Mouse (Mus musculus): ENCODE results near the gene Os9. TPM values are rescaled to one million over a fixed set of nuclear protein-coding genes. Genes with fewer than 3 reads are reported as not detected.

Gene Os9
- polyA plus RNA-seq, 1 experiment = 104 TPM

DNA sequence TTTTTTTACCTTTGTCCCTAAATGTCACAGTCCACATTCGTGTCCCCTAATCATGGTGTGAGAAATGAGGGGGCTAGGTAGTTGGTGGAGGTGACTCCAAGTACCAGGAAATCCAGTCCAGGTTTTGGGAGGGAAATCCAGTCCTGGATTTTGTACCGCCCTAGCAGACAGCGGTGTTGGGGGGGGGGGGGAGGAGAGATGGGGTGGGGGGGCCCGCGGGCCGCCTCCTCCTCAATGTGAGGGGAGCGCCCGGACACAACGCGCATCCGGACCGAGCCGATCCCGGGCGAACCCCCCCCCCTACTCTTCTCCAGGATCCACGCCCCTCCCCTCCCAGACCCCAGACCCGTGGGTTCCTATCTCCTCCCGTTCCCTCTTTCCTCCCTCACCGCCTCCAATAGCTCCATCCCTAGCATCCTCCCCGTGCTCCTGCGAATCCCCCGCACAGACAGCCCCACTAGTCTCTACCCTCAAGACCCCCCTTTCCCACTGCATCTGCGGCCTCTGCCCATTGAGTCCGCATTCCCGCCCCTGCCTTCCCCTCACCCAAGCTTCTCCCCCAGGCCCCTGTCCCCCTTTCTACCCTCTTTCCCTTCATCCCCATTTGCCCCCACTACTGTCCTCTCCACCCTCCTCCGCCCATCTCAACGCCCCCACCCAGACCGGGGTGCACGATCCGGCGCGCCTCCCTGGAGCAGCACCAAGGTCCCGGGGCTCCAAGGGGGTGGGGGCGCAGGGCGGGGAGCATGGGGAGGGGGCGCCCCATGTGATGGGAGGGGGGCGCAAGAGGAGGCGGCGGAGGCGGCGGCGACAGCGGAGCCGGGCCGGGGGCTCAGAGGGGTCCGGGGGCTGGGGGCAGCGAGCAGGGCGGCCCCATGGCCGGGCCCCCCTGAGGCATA, 42.0 kb downstream of the Os9 start:
- TF ChIP-seq GATA1 (IDR thresholded peaks at IDR 0.05; ENCODE audit: low read length) = no peak

DNA sequence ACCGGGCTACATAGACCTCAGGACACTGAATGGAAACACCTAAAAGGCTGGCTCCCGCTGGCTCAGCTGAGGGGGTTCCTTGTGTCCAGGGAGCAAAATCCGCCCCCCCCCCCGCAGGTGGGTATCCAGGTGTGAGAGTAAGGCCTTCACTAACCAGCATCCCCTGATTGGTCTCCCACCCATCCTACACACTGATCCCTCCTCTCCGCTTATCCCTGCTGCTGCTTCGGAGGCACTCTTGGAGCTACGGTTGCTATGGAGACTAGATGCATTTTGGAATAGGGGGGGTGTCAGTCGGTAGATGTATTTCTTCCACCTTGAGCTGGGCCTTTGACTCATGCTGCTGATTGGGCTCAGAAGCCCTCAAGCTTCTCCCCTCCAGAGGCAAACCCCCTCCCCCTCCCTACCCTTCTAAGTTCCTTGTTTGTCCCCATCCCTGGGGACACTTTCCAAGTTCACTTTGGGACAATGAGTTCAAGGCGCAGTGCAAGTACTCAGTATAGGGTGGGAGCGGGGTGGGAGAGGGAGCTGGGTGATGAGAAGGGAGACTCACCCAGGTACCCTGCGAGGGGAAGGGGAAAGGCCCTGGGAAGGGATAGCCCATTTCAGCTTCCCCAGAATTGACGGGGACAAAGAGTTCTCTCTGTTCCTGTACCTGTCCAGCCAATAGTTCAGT, 42.8 kb downstream of the Os9 start:
- TF ChIP-seq GATA1 (IDR thresholded peaks at IDR 0.05; ENCODE audit: low read length) = no peak

DNA sequence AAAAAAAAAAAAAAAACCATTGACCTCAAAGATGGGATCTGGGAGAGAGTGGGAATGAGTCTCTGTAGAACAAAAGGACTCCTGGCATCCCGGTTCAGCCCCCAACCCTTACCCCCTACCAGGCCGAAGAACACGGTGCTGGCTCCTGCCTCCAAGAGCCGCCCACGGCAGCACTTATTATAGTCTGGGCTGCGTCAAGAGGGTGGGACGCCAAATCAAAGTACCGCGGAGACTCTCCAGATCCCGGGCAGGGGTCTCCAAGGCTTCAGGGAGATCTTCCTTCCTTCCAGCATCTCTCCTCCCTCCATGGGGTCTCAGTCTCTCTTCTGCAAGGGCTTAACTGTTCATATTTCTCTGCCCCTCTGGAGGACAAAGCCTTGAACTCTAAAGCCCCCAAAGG, 43.4 kb downstream of the Os9 start:
- TF ChIP-seq GATA1 (IDR thresholded peaks at IDR 0.05; ENCODE audit: low read length) = no peak

DNA sequence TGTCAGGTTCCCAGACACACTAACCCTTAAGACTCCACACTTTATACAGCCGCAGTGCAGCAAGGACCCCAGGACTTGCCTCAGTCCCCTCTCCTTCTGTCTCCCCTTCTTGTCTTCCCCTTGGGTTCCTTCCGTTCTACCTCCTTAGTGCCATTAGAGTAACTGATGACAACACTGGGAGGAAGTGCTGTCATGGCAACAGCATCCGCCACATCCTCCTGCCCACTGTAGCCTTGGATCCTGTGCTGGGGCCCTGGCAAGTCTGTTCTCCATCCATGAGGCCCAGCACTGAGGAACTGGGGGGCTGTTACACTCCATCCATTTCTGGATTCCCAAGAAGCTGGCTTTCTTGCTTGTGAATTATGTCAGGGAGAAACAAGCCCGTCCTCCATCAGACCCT, 44.8 kb downstream of the Os9 start:
- TF ChIP-seq GATA1 (IDR thresholded peaks at IDR 0.05; ENCODE audit: low read length) = no peak

DNA sequence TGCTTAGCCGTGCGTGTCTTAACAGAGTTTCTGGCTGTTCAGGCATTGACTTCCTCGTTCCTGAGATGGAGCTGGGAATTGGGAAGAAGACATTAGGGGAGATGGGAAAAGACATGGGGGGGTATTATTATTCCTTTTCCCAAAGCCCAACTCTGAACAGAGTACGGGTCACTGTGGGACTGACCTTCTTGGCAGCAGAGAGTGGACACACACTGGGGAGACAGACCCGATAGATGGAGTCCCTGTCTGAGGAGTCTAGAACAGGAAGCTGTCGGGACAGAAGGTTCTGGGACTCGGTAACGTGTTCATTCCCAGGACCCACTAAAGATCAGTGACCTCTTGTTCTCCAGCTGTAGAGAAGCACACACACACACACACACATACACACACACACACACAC, 45.3 kb downstream of the Os9 start:
- no peak for TF ChIP-seq GATA1 (IDR thresholded peaks at IDR 0.05; ENCODE audit: low read length)

DNA sequence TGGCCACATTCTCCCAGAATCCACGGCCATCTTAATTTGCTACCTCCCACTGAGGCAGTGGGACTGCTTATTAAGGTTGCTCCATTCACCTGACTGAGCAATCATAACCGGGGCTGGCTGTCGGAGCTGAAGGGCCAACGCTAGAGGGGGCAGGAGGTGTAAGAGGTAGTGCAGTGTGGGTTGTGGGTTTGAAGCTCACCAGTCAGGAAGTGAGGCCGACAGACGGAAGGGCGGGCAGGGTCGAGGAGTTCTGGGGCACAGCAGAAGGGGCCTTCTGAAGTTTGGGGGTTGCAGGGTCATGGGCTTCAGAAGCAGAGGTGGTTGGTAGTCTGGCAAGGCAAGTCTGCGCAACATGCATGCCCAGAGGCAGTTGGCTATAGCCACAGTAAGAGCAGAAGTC, 45.9 kb downstream of the Os9 start, which contains the start of gene Agap2:
Gene Agap2 (plus strand): TSS at position 205 of the 400 bp plus-strand sequence.
- no peak for TF ChIP-seq GATA1 (IDR thresholded peaks at IDR 0.05; ENCODE audit: low read length)

DNA sequence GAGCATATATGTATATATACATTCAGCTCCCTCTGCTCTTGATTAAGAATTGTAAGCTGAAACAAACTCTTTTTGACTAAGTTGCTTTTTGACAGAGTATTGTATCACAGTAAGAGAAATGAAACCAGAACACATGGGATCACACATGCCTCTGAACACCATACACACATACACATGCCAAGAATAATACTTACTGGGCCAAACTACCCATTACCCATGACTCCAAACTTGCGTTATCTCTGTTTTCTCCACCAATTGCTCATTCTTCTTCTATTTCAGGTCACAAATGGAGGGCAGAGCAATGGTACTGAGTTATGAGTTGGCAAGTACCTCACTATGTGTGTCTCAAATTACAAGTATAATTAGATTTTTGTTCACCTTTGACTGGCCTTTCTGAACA, 47.0 kb downstream of the Os9 start:
- TF ChIP-seq GATA1 (IDR thresholded peaks at IDR 0.05; ENCODE audit: low read length) = no peak

DNA sequence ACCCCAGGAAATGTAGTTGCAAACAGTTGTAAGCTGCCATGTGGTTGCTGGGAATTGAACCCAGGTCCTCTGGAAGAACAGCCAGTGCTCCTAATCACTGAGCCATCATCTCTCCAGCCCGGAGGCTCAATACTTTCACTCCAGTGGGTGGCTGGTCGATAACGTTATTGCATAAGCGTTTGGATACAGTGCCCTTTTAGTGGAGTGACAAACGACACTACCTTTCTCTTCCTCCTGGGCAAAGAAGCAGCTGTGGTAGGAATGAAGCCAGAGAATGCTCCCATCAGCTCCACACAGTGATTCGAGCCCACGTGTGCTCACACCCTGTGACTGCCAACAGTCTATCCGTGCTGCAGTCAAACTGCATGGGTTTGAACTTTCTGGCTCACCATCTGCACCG, 49.7 kb downstream of the Os9 start:
- TF ChIP-seq GATA1 (IDR thresholded peaks at IDR 0.05; ENCODE audit: low read length) = no peak

DNA sequence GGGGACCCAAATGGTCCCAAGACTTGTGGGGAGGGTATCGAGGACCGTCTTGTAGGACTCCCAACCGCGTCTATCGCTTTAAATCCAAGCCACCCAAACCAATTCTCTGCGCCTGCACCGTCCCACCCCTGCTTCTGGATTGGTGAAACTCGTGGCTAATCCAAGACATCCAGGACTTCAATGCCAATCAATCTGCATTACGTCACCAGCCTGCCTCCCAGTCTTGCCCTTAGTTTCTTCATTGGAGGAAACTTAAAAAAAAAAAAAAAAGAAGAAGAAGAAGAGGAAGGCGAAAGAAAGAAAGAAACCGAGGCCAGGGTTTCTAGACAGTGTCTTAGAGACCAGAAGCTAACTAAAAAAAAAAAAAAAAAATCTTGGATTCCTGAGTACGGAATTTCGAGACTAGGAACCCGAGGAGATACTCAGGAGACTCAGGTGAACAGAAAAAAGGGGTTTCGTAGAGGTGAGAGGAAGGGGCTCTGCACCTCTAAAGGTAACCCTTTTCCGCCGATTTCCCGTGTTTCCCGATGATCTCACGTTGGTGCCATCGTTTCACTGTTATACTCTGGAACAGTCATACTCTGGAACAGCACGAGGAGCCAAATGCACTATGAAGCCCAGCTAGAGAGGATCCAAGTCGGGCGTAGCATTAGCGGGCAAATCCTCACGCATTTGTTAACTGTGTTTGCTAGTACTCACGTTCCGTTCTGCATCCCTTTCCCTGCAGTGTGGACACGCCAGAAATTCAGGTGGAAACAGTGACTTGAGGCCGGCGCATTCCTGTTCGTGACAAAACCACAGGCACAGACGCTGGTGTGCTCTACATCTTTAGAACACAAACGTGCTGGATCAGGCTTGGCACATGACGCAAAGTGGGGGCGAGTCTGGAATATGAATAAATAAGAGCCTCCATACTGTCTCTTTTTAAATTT, 50.5 kb downstream of the Os9 start, which contains the start of gene Tspan31:
Gene Tspan31 (minus strand): TSS at position 75 of the 932 bp plus-strand sequence.
- no peak for TF ChIP-seq GATA1 (IDR thresholded peaks at IDR 0.05; ENCODE audit: low read length)

DNA sequence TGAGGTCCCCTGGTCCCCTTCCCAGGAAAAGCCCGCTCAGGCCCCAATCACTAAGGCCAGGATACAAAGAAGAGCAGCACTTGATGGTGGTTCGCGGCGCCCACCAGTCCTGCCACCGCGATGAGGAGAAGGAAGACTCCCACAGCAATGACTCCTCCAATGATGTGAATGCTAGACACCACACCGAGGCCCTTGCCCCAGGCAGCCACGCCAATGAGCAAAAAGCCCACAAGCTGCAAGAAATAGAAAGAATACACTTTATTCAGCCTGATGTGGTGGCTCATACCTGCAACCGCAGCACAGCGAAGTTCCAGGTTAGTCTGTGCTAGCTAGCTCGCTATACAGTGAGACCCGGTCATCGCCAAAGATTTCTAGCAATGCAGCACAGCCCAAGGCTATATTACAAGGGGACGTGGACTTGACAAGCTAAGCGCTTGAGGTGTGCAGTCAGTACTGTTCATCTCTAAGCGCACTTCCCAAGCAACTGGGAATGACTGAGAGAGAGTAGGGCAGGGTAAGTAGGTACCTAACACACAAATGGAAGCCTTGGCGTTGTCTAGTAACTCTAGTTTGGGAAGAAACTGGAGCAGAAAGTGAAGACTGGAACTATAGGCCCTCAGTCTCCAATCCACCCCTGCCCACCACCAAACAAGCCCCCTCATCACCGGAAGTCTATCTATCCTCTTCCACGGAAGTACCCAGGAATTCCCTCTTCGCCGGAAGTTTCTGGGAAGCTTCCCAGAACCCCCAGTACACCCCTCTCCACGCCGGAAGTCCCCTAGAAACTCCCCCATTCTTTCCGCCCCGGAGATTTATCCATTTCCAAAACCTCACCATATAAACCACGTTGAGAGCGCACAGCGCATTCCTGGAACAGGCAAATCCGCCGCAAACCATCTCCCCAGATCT, 51.4 kb downstream of the Os9 start:
- no peak for TF ChIP-seq GATA1 (IDR thresholded peaks at IDR 0.05; ENCODE audit: low read length)

DNA sequence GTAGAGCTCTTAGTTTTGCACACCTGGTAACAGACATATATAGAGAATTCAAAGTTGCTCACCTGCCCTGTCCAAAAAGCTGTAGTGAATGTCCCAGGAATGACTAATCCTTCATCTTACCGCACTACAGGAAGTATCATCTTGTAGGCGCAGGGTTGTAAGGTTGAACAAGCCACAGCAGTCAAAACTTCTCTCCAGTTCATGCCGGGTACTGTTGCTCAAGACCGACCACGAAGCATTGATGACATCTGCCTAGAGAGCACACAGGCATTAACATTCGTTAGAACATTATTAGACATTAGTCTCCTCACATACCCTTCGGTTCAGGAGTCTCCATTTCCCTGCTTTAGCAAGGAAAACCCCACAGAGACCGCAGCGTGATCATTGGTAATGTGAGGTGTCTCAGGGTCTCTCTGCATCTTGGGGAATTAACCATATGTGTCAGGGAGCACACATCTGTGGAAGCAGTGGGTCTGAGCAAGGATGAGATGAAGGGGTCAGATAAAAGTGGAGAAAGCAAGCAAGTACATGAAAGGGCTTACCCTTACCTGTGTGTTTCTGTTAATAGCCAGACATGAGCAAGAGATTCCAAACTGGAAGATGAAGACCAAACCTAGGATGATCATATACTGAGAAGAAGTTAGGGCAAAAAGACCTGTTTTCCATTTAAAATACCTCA, 52.4 kb downstream of the Os9 start:
- no peak for TF ChIP-seq GATA1 (IDR thresholded peaks at IDR 0.05; ENCODE audit: low read length)

DNA sequence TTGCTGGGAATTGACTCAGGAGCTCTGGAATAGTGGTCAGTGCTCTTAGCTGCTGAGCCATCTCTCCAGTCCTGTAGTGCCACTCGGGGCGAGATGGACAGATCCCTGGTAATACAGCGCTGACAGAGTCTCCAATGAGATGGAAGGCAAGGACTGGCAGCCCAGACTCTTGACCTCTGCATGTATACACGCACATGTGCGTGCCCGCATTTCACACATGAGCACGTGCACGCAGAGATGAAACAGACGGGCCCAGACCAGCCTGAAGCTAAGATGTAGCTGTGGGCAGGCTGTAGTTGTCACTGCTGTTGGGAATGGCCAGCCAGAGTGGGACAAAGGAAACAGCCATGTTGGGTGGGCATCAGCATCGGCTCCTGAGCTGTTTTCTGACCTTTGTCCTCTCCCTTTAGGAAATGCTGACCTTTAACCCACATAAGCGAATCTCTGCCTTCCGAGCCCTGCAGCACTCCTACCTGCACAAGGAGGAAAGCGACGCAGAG, 54.4 kb downstream of the Os9 start:
- TF ChIP-seq GATA1 (IDR thresholded peaks at IDR 0.05; ENCODE audit: low read length) = no peak

DNA sequence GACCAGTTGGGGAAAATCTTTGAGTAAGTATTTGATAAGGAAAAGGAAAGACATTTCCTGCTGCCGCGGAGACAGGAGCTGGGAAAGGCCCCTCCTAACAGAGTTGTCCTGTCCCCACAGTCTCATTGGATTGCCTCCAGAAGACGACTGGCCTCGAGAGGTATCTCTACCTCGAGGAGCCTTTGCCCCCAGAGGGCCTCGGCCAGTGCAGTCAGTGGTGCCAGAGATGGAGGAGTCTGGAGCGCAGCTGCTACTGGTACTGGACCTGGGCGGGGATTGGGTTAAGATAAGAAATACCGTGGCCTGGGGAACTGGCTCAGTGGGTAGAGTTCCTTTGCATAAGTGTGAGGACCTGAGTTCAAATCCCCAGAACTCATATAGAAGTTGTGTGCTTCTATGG, 55.0 kb downstream of the Os9 start:
- TF ChIP-seq GATA1 (IDR thresholded peaks at IDR 0.05; ENCODE audit: low read length) = no peak
